Mouse (Mus musculus) kidney, adult 9 months (tissue): ENCODE measurements around the gene Wdr46.
A peak's percentile ranks its signal among the peaks of the same experiment; 100 is the strongest.
"Not testable (repeated sequence)": the region's sequence is repeated elsewhere in the genome, so short reads cannot be mapped to it uniquely, and the experiment has no call there.

ENCODE experiments used
- DNase-seq: peaks from one replicate; pipeline ENCODE4 v3.0.0; 2022

The Wdr46 gene

GRCm38 (mm10) chr17:33929371-33930279 lies 10.8 kb upstream of the Wdr46 start, which contains the start of gene Rgl2:
Gene Rgl2, plus strand, starts transcription at chr17:33929543.
- DNase-seq = peak; percentile 92

DNA sequence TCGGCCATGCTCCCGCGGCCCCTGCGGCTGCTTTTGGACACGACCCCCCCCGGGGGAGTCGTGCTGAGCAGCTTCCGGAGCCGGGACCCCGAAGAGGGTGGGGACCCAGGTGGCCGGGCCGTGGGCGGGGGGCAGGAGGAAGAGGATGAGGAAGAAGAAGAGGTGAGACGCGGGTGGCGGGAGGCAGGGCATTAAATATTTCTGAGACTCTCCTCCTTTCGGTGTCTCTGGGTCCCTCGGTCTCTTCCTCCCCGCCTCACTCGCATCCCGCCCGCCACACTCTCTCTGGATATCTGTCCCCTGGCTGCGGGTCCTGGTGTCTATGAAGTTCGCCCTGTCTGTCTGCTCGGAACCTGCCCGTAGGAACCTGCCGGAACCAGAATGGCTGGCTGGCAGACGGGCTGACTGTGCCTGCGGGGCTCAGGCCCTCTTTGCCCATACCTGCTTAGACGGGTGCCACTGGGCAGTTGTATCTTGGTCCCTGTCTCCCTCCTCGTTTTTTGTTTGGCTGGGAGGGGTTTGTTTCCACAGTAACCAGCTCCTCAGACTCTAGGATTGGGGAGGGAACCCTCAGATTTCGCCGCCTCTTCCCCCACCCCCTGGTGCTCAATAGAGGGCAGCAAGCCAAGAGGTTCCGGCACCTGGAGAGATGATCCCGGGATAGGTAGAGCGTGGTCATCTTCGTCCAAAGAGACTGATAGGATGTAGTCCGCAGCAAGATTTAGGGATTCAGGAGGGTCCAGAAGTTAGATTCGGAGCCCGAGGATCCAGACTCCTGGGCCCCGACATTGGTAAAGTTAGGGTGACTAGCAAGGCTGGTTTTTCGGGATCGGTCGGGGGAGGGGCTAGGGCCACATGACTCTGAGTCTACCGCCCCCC lies 9.9 kb upstream of the Wdr46 start:
- DNase-seq = peak; percentile 84

- DNase-seq = no peak
Measured at GRCm38 (mm10) chr17:33931159-33931866, 9.1 kb upstream of the Wdr46 start.

DNA sequence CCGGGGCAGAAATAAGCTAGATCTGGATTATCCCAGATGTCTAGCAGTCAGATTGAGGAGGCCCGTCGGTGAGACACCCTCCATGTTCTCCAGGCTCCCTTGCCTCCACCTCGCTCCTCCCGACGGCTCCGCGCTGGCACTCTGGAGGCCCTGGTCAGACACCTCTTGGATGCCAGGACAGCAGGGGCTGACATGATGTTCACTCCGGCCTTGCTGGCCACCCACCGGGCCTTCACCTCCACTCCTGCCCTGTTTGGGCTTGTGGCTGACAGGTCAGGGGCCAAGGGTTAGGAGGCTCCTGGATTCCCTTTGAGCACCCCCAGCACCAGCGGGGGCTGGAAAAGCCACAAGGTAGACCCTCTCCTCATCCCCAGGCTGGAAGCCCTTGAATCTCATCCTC lies 8.5 kb upstream of the Wdr46 start:
- no peak for DNase-seq

DNA sequence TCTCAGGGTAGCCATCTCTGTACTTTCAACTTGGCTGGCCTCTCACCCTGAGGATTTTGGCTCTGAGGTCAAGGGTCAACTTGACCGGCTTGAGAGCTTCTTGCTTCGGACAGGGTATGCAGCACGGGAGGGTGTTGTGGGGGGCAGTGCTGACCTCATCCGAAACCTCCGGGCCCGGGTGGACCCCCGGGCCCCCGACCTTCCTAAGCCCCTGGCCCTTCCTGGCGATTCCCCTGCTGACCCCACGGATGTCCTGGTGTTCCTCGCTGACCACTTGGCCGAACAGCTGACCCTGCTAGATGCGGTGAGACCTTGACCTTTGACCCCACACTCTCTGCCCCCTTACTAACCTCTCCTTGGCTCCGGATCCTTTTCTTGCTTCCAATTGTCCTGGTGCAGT lies 8.0 kb upstream of the Wdr46 start:
- peak; percentile 41 for DNase-seq

- no peak for DNase-seq
Measured at GRCm38 (mm10) chr17:33932970-33933369, 7.5 kb upstream of the Wdr46 start.

GRCm38 (mm10) chr17:33935422-33936055 lies 4.9 kb upstream of the Wdr46 start:
- no peak for DNase-seq

GRCm38 (mm10) chr17:33936993-33937392 lies 3.5 kb upstream of the Wdr46 start:
- no peak for DNase-seq

GRCm38 (mm10) chr17:33938783-33939182 lies 1.7 kb upstream of the Wdr46 start:
- no peak for DNase-seq

DNA sequence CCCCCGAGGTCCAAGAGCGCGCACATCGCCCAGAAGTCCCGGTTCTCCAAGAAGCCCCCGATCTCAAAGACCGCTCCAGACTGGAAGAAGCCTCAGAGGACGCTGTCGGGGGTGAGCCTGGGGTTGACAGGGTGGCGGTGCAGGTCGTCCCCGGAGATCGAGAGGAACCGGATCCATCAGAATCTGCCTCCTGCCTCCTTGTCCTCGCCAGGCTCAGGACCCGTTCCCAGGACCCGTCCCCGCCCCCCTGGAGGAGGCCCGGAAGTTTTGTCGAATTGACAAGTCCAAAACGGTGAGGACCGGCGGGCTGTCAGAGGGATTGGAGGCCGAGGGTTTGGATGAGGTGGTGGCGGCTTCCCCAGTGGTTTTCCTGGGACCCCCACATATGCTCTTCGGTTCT lies 521 bp downstream of the Wdr46 start:
- no peak for DNase-seq

DNA sequence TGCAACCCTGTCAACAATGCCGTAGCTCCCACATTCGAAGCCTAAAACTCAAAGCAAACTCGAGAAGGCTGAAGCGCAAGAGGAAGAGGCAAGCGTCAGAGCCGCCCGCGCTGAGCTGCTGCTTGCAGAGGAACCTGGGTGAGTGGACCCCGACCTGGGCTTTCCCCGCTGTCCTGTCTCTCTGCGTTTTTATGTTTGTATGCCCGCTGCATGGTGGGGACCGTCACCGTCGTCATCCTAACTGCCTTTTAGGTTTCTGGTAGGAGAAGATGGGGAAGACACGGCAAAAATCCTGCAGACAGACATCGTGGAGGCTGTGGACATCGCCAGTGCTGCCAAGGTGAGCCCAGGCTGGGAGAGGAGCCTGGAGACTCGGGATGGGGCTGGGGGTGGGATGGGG lies 921 bp downstream of the Wdr46 start:
- no peak for DNase-seq

- no peak for DNase-seq
Measured at GRCm38 (mm10) chr17:33943454-33943853, 3.0 kb downstream of the Wdr46 start.

DNA sequence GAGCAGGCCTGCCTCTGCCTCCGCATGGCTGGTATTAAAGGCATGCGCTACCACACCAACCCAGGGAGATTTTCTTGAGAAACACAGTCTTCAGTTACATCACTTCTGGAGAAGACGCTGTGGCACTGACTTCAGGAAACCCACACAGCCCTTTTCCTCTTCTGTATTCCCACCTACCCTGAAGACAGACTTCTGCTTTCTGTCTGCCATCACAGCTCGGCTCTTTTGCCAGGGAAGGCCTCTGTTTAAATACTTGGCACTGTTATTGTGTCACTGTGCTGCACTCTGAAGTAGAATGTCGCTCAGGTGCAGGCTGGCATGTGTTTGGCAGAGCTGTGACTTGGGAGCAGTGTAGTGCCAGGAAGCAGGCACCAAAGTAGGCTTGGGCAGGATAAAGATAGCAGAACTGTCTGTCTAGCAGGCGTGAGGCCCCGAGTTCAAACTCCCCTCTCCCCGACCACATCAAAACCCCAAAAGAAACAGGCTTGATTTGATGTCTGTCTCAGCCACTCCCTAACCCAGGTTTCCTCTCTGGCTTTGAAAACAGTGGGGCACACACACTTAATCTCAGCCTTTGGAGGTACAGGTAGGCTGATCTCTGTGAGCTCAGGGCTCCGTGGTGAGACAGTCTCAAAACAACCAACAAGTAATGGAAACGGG lies 7.1 kb downstream of the Wdr46 start:
- no peak for DNase-seq

- no peak for DNase-seq
Measured at GRCm38 (mm10) chr17:33948090-33948904, 7.8 kb downstream of the Wdr46 start.

DNA sequence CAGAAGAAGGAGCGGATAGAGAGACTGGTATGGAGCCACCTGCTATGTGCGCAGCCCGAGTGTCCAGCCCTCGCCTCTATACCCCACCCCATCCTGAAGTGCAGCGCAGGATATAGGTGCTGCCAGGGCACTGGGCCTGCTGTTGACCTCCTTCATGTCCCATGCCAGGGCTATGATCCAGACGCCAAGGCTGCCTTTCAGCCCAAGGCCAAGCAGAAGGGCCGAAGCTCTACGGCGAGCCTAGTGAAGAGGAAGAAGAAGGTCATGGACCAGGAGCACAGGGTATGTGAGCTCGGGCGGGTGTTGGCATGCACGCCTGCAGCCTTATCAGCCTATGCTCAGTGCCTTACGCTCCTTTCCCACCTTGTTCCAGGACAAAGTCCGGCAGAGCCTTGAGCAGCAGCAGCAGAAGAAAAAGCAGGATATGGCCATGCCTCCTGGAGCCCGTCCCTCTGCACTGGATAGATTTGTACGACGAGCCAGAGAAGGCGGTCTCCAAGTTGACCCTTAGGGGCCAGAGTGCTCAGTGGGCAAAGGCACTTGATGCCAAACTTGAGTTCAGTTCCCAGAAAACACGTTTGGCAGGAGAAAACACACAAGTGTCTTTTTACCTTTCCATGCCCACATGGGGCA lies 8.6 kb downstream of the Wdr46 start:
- DNase-seq = no peak

DNA sequence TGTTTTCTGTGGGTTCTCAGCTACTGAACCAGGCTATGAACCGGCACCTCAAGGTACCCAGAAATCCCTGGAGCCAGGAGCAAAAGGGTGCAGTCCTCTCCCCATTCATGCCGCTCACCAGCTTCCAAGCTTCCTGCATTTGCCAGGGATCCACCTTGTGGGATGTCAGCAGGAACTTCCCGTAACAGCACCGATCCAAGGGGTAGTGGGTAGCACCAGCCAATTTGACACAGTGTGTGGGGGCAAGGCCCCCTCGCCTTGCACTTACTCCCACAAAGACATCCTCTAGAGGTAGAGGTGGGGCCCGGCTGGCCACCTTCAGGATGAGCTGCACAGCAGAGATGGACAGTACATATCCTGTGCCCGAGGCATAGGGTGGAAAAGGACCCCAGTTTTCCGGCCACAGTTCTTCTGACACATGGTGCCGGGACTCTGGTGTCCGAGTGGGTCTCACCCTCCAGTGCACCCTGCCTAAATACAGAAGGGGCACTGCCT lies 9.7 kb downstream of the Wdr46 start:
- no peak for DNase-seq

GRCm38 (mm10) chr17:33951021-33951946 lies 10.8 kb downstream of the Wdr46 start, which contains the start of gene B3galt4:
Gene B3galt4, minus strand, starts transcription at chr17:33951488.
- peak; percentile 68 for DNase-seq

GRCm38 (mm10) chr17:33952015-33952414 lies 11.6 kb downstream of the Wdr46 start:
- not testable (repeated sequence) for DNase-seq

- DNase-seq = no peak
Measured at GRCm38 (mm10) chr17:33952879-33953278, 12.4 kb downstream of the Wdr46 start.
